Mouse (Mus musculus): Measurements from ENCODE around the gene Cers1. TPM values are rescaled to one million over a fixed set of nuclear protein-coding genes. Genes with fewer than 3 reads are reported as not detected.

The Cers1 gene
- polyA plus RNA-seq (2017; shearing (Covaris generic)): not detected

GRCm38 (mm10) chr8:70315624-70316510 is at the start of gene Cers1:
Cers1 (plus strand) TSS chr8:70315775.

GRCm38 (mm10) chr8:70282603-70283135 is 32.9 kb upstream of the Cers1 start, which contains the start of gene Homer3:
Homer3 (plus strand) TSS chr8:70282827.

GRCm38 (mm10) chr8:70302358-70302890 is 13.2 kb upstream of the Cers1 start, which contains the start of the genes Ddx49 and Cope:
Ddx49 (minus strand) TSS chr8:70302489.
Cope (plus strand) TSS chr8:70302518.

GRCm38 (mm10) chr8:70329124-70329834 is 13.7 kb downstream of the Cers1 start, which contains the start of gene Gdf1:
Gdf1 (plus strand) TSS chr8:70329817.

GRCm38 (mm10) chr8:70353194-70353817 is 37.7 kb downstream of the Cers1 start, which contains the start of gene Upf1:
Upf1 (minus strand) TSS chr8:70353278.

GRCm38 (mm10) chr8:70373397-70374317 is 58.1 kb downstream of the Cers1 start, which contains the start of gene Comp:
Comp (plus strand) TSS chr8:70373558.

Other genes starting within 250 kb of the Cers1 start
- gene Tm6sf2, start 242.9 kb upstream of the Cers1 start, polyA plus RNA-seq (2017; shearing (Covaris generic)): 0.51 TPM
- not detected for gene Hapln4, start 232.3 kb upstream of the Cers1 start, polyA plus RNA-seq (2017; shearing (Covaris generic))
- gene Ncan, start 194.9 kb upstream of the Cers1 start, polyA plus RNA-seq (2017; shearing (Covaris generic)): not detected
- 69.0 TPM for gene Nr2c2ap, start 184.4 kb upstream of the Cers1 start, polyA plus RNA-seq (2017; shearing (Covaris generic))
- gene Rfxank, start 176.6 kb upstream of the Cers1 start, polyA plus RNA-seq (2017; shearing (Covaris generic)): 46.9 TPM
- 73.1 TPM for gene Borcs8, start 176.3 kb upstream of the Cers1 start, polyA plus RNA-seq (2017; shearing (Covaris generic))
- gene Mef2b, start 176.1 kb upstream of the Cers1 start, polyA plus RNA-seq (2017; shearing (Covaris generic)): 2.6 TPM
- gene Tmem161a, start 143.4 kb upstream of the Cers1 start, polyA plus RNA-seq (2017; shearing (Covaris generic)): 57.7 TPM
- gene Slc25a42, start 103.5 kb upstream of the Cers1 start, polyA plus RNA-seq (2017; shearing (Covaris generic)): 15.3 TPM
- 33.0 TPM for gene Sugp2, start 81.5 kb upstream of the Cers1 start, polyA plus RNA-seq (2017; shearing (Covaris generic))
- gene Armc6, start 81.3 kb upstream of the Cers1 start, polyA plus RNA-seq (2017; shearing (Covaris generic)): 13.1 TPM
- 1.3 TPM for gene Homer3, start 32.9 kb upstream of the Cers1 start, polyA plus RNA-seq (2017; shearing (Covaris generic))
- 55.0 TPM for gene Ddx49, start 13.3 kb upstream of the Cers1 start, polyA plus RNA-seq (2017; shearing (Covaris generic))
- 381 TPM for gene Cope, start 13.3 kb upstream of the Cers1 start, polyA plus RNA-seq (2017; shearing (Covaris generic))
- gene Gdf1, start 14.0 kb downstream of the Cers1 start, polyA plus RNA-seq (2017; shearing (Covaris generic)): not detected
- gene Upf1, start 37.5 kb downstream of the Cers1 start, polyA plus RNA-seq (2017; shearing (Covaris generic)): 3.1 TPM
- 0.33 TPM for gene Comp, start 57.8 kb downstream of the Cers1 start, polyA plus RNA-seq (2017; shearing (Covaris generic))
- 22.8 TPM for gene Crtc1, start 123.8 kb downstream of the Cers1 start, polyA plus RNA-seq (2017; shearing (Covaris generic))
- gene Klhl26, start 161.2 kb downstream of the Cers1 start, polyA plus RNA-seq (2017; shearing (Covaris generic)): 8.9 TPM
- gene Tmem59l, start 171.6 kb downstream of the Cers1 start, polyA plus RNA-seq (2017; shearing (Covaris generic)): not detected
- gene Crlf1, start 177.4 kb downstream of the Cers1 start, polyA plus RNA-seq (2017; shearing (Covaris generic)): not detected
- gene Rex1bd, start 191.0 kb downstream of the Cers1 start, polyA plus RNA-seq (2017; shearing (Covaris generic)): 138 TPM
- 1,281 TPM for gene Uba52, start 195.0 kb downstream of the Cers1 start, polyA plus RNA-seq (2017; shearing (Covaris generic))
- 424 TPM for gene Fkbp8, start 211.9 kb downstream of the Cers1 start, polyA plus RNA-seq (2017; shearing (Covaris generic))
- 106 TPM for gene Kxd1, start 212.2 kb downstream of the Cers1 start, polyA plus RNA-seq (2017; shearing (Covaris generic))
- gene Ell, start 223.7 kb downstream of the Cers1 start, polyA plus RNA-seq (2017; shearing (Covaris generic)): 42.7 TPM